Mouse (Mus musculus): ENCODE measurements around the gene Ppp3ca.

DNA sequence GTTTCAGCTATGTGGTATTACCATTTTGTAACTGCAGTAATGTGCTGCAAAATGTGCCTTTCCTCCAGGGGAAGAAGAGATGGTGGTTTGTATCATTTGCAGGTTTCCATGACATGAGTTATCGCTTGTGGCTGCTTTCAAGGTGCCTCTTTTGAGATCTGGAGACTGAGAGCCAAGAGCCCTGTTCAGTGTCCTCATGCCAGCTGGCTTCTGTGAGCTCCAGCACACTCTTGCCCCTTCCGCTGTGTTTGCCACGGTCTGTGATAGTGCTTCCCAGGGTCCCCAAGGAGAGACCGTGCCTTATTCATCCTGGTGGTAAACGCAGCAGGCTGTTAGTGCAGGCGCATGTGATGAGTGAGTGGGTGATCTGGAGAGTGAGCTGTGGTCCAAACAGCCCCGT lies 247.2 kb downstream of the Ppp3ca start:
- TF ChIP-seq CTCF (IDR thresholded peaks at IDR 0.05; ENCODE audit: low read depth, low read length) (no peak), POLR2A (IDR thresholded peaks at IDR 0.05; ENCODE audit: borderline replicate concordance, low read depth, low read length) (no peak)

Measured in bone marrow macrophage, adult 2 months (primary cell).